Mouse (Mus musculus) CH12.LX (cell line): ENCODE measurements around the gene Mrpl33. TPM values are rescaled to one million over a fixed set of nuclear protein-coding genes. Genes with fewer than 3 reads are reported as not detected.
A peak's percentile ranks its signal among the peaks of the same experiment; 100 is the strongest.

Source experiments
- DNase-seq: peaks from one replicate; pipeline ENCODE4 v3.0.0-alpha.2; 2013; ENCODE audit errors: extremely low read depth
- H3K27ac ChIP-seq: 2 replicates; pipeline ENCODE4 v1.5.1; 2012; ENCODE audit warnings: low read depth, mild to moderate bottlenecking, control low read depth, moderate library complexity; ENCODE audit not compliant: insufficient read depth
- H3K27me3 ChIP-seq: replicated peaks from 2 replicates; pipeline ENCODE3; 2012; ENCODE audit warnings: inconsistent platforms
- H3K36me3 ChIP-seq, 2 experiments: replicated peaks in 1 of 2; 2 replicates each; pipeline versions ENCODE3 to v1.6.1; 2012; ENCODE audit warnings: inconsistent platforms in 1 of 2, low read length in 1 of 2, mild to moderate bottlenecking in 1 of 2, mixed read lengths in 1 of 2, moderate library complexity in 1 of 2; ENCODE audit not compliant: control insufficient read depth in 1 of 2, insufficient read depth in 1 of 2
- H3K4me1 ChIP-seq, 2 experiments: 2 replicates each; pipeline ENCODE4 v1.6.1; 2012; ENCODE audit warnings: inconsistent platforms in 1 of 2, moderate library complexity in 1 of 2; ENCODE audit not compliant: insufficient read depth in 2 of 2, control insufficient read depth in 1 of 2
- H3K4me2 ChIP-seq: 2 replicates; pipeline ENCODE4 v1.6.1; 2012; ENCODE audit warnings: low read depth, mild to moderate bottlenecking, control low read depth; ENCODE audit not compliant: poor library complexity, insufficient read depth, severe bottlenecking
- H3K4me3 ChIP-seq, 3 experiments: fragments of 150-350 bp in 1 of 3; sonication (generic) in 1 of 3; replicated peaks in 1 of 3; 2 replicates each; pipeline versions ENCODE3 to v1.5.1; 2011 to 2012; ENCODE audit warnings: low read depth in 2 of 3, low read length in 2 of 3, mild to moderate bottlenecking in 2 of 3, moderate library complexity in 2 of 3, control low read depth in 1 of 3, improper control_type of control experiment in 1 of 3, inconsistent platforms in 1 of 3, mixed read lengths in 1 of 3; ENCODE audit not compliant: poor library complexity in 1 of 3
- H3K79me2 ChIP-seq: replicated peaks from 2 replicates; pipeline ENCODE4 v1.6.1; 2012; ENCODE audit warnings: mild to moderate bottlenecking, moderate library complexity; ENCODE audit not compliant: control insufficient read depth, poor library complexity, insufficient read depth, severe bottlenecking; ENCODE audit errors: extremely low read depth
- H3K9ac ChIP-seq: 2 replicates; pipeline ENCODE4 v1.6.1; 2012; ENCODE audit warnings: low read depth, mild to moderate bottlenecking, control low read depth, moderate library complexity; ENCODE audit not compliant: insufficient read depth
- H3K9me3 ChIP-seq: replicated peaks from 2 replicates; pipeline ENCODE3; 2012; ENCODE audit warnings: low read length, inconsistent platforms, mixed read lengths
- CHD2 ChIP-seq: IDR thresholded peaks from 2 replicates; pipeline ENCODE4 v1.6.1; 2011; ENCODE audit warnings: low read length, improper control_type of control experiment
- CTCF ChIP-seq, 2 experiments: IDR thresholded peaks in 1 of 2; conservative IDR thresholded peaks in 1 of 2; 2 replicates each; pipeline ENCODE4 v1.5.1; 2011 to 2012; ENCODE audit warnings: low read depth in 2 of 2, low read length in 2 of 2, improper control_type of control experiment in 1 of 2, inconsistent platforms in 1 of 2, mild to moderate bottlenecking in 1 of 2, moderate library complexity in 1 of 2
- EP300 ChIP-seq: IDR thresholded peaks from 2 replicates; pipeline ENCODE4 v1.6.1; 2011; ENCODE audit warnings: low read length, improper control_type of control experiment
- IRF4 ChIP-seq: IDR thresholded peaks from 2 replicates; pipeline ENCODE4 v1.6.1; 2014; ENCODE audit warnings: low read depth, mild to moderate bottlenecking, inconsistent platforms, low read length, improper control_type of control experiment
- NELFE ChIP-seq: IDR thresholded peaks from 2 replicates; pipeline ENCODE4 v1.6.1; 2011; ENCODE audit warnings: low read depth, low read length, improper control_type of control experiment
- PAX5 ChIP-seq: IDR thresholded peaks from 2 replicates; pipeline ENCODE4 v1.6.1; 2012; ENCODE audit warnings: low read length, inconsistent platforms, mixed read lengths
- RAD21 ChIP-seq: IDR thresholded peaks from 2 replicates; pipeline ENCODE4 v1.6.1; 2011; ENCODE audit warnings: low read depth, mild to moderate bottlenecking, low read length, improper control_type of control experiment, moderate library complexity
- RCOR1 ChIP-seq: conservative IDR thresholded peaks from 2 replicates; pipeline ENCODE4 v1.6.1; 2012; ENCODE audit warnings: low read depth, mild to moderate bottlenecking, inconsistent platforms, low read length, improper control_type of control experiment
- SIN3A ChIP-seq: IDR thresholded peaks from 2 replicates; pipeline ENCODE4 v1.6.1; 2012; ENCODE audit warnings: low read length, improper control_type of control experiment, inconsistent platforms
- SMC3 ChIP-seq: IDR thresholded peaks from 2 replicates; pipeline ENCODE4 v1.6.1; 2011; ENCODE audit warnings: low read depth, low read length, improper control_type of control experiment
- TBP ChIP-seq: conservative IDR thresholded peaks from 2 replicates; pipeline ENCODE4 v1.6.1; 2011; ENCODE audit warnings: low read depth, low read length, improper control_type of control experiment
- USF2 ChIP-seq: conservative IDR thresholded peaks from 2 replicates; pipeline ENCODE4 v1.6.1; 2011; ENCODE audit warnings: low read depth, low read length, improper control_type of control experiment
- ZC3H11A ChIP-seq: IDR thresholded peaks from 2 replicates; pipeline ENCODE4 v1.6.1; 2012; ENCODE audit warnings: low read depth, mild to moderate bottlenecking, inconsistent platforms, low read length, improper control_type of control experiment
- ZKSCAN1 ChIP-seq: IDR thresholded peaks from 2 replicates; pipeline ENCODE4 v1.6.1; 2012; ENCODE audit warnings: low read depth, inconsistent platforms, low read length, improper control_type of control experiment, borderline replicate concordance
- ZNF384 ChIP-seq: IDR thresholded peaks from 2 replicates; pipeline ENCODE4 v1.6.1; 2012; ENCODE audit warnings: low read depth, low read length, improper control_type of control experiment, inconsistent platforms
- dilution Hi-C: fragments of 300-500 bp; cut with MboI; formaldehyde crosslinking; loops from 2 replicates; pipeline ENCODE4 v1.14.3; 2020; ENCODE audit warnings: low sequenced_read_pairs; ENCODE audit not compliant: extremely low pct_unique_long_range_greater_than_20kb, extremely low pct_ligation_motif_present
- in situ Hi-C: fragments of 300-500 bp; cut with MboI; formaldehyde crosslinking; loops from 3 replicates; pipeline ENCODE4 v1.14.3; 2019; ENCODE audit warnings: low sequenced_read_pairs, low pct_ligation_motif_present, low pct_unique_long_range_greater_than_20kb, mixed read lengths
- polyA plus RNA-seq: library from polyadenylated mRNA; unstranded; fragments of >175 nt; gene quantifications from 2 replicates; pipeline ENCODE4 v1.2.1, GENCODE M21; 2012; ENCODE audit warnings: low read depth; ENCODE audit not compliant: insufficient read length
- total RNA-seq, 2 experiments: library from RNA; depleted of rRNA; stranded (reverse); fragments of 300-350 nt in 1 of 2; fragments of >200 nt in 1 of 2; gene quantifications; 2 replicates each; pipeline ENCODE4 v1.2.3; 2012 to 2014

Mrpl33 gene
- total and polyA plus RNA-seq, 3 experiments = 114 to 336 (median 168) TPM

GRCm38 (mm10) chr5:31563496-31563895 lies 33.2 kb upstream of the Mrpl33 start:
- Histone ChIP-seq H3K9ac (no peak overlapping the region), H3K4me2 (no peak overlapping the region), H3K27me3 (no peaks in the 10 kb centered on the region), H3K4me3 (no peak overlapping the region), H3K9me3 (no peaks in the 10 kb centered on the region), H3K27ac (no peak overlapping the region), H3K79me2 (no peaks in the 10 kb centered on the region), H3K36me3 (peaks cover 33 to 75% of the 10 kb centered on the region in 2 experiments), H3K4me1 (peaks cover 0 to 12% of the 10 kb centered on the region in 2 experiments; a peak in 2 of 4 replicates)
- in situ Hi-C loops (loop anchor here (10.0 kb wide), 2 partner anchors 581 to 631 kb away; no protein-coding TSS in a partner anchor), dilution Hi-C loops (no loop called here)
- peak; percentile 84 for TF ChIP-seq RAD21
- TF ChIP-seq RCOR1 = no peak
- 0 out of 2 replicates have a peak, but pooled peaks have one; percentile 6 for TF ChIP-seq IRF4
- TF ChIP-seq ZC3H11A = 0 out of 2 replicates have a peak, but pooled peaks have one; percentile 17
- no peak for TF ChIP-seq EP300
- 0 out of 2 replicates have a peak, but pooled peaks have one; percentile 14 for TF ChIP-seq NELFE
- TF ChIP-seq USF2 = no peak
- TF ChIP-seq CTCF (conservative IDR thresholded peaks at IDR 0.05 in 1 of 2, IDR thresholded peaks at IDR 0.05 in 1 of 2; ENCODE audit: low read depth in 2 of 2, low read length in 2 of 2) = peak; percentile 82 to 83
- peak; percentile 32; the same call in 1 of the 2 replicates for TF ChIP-seq ZNF384
- no peak for TF ChIP-seq TBP
- TF ChIP-seq SMC3 = peak; percentile 71
- DNase-seq = peak; percentile 65

- in situ Hi-C loops = loop anchor here (10.0 kb wide), 2 partner anchors 581 to 631 kb away; no protein-coding TSS in a partner anchor
- Histone ChIP-seq H3K27ac (no peak overlapping the region), H3K79me2 (no peaks in the 10 kb centered on the region), H3K4me3 (no peak overlapping the region), H3K27me3 (no peaks in the 10 kb centered on the region), H3K9me3 (no peaks in the 10 kb centered on the region), H3K36me3 (peaks cover 33 to 78% of the 10 kb centered on the region in 2 experiments), H3K9ac (no peak overlapping the region), H3K4me1 (peaks cover 0 to 16% of the 10 kb centered on the region in 2 experiments; a peak in 2 of 4 replicates), H3K4me2 (no peak overlapping the region)
- dilution Hi-C loops = no loop called here
- TF ChIP-seq ZNF384 = no peak
- no peak for TF ChIP-seq CTCF (conservative IDR thresholded peaks at IDR 0.05 in 1 of 2, IDR thresholded peaks at IDR 0.05 in 1 of 2; ENCODE audit: low read depth in 2 of 2, low read length in 2 of 2)
- TF ChIP-seq CHD2 = no peak
- no peak for TF ChIP-seq USF2
- no peak for TF ChIP-seq SIN3A
- no peak for TF ChIP-seq ZKSCAN1
- no peak for TF ChIP-seq PAX5
- no peak for DNase-seq
These were observed 32.8 kb upstream of the Mrpl33 start for GRCm38 (mm10) chr5:31563905-31564304.
